Mouse (Mus musculus): Measurements from ENCODE around the gene Nol6.

Nol6 gene

GRCm38 (mm10) chr4:41124180-41124951 is at the start of gene Nol6:
Gene Nol6 (minus strand): TSS chr4:41124455.
- in situ Hi-C loops (cut with MboI, MseI) = loop anchor here (5.0 kb wide), 1 partner anchor 842 kb away; no protein-coding TSS in a partner anchor

- in situ Hi-C loops (cut with MboI, MseI) = no loop called here
Observed at GRCm38 (mm10) chr4:41170970-41171369, 46.7 kb upstream of the Nol6 start.

GRCm38 (mm10) chr4:41165693-41166475 is 41.6 kb upstream of the Nol6 start:
- in situ Hi-C loops (cut with MboI, MseI) = loop anchor here (5.0 kb wide), 1 partner anchor 34 kb away; no protein-coding TSS in a partner anchor

- in situ Hi-C loops (cut with MboI, MseI) = loop anchor here (5.0 kb wide), 1 partner anchor 33 kb away; no protein-coding TSS in a partner anchor
Observed at GRCm38 (mm10) chr4:41164974-41165373, 40.7 kb upstream of the Nol6 start.

- in situ Hi-C loops (cut with MboI, MseI) = no loop called here
Observed at GRCm38 (mm10) chr4:41161232-41161631, 37.0 kb upstream of the Nol6 start.

GRCm38 (mm10) chr4:41158251-41158650 is 34.0 kb upstream of the Nol6 start:
- in situ Hi-C loops (cut with MboI, MseI) = no loop called here

- in situ Hi-C loops (cut with MboI, MseI) = no loop called here
Observed at GRCm38 (mm10) chr4:41156961-41157360, 32.7 kb upstream of the Nol6 start.

- in situ Hi-C loops (cut with MboI, MseI) = no loop called here
Observed at GRCm38 (mm10) chr4:41153146-41153545, 28.9 kb upstream of the Nol6 start.

GRCm38 (mm10) chr4:41151186-41151585 is 26.9 kb upstream of the Nol6 start:
- in situ Hi-C loops (cut with MboI, MseI) = no loop called here

- in situ Hi-C loops (cut with MboI, MseI) = no loop called here
Observed at GRCm38 (mm10) chr4:41149891-41150290, 25.6 kb upstream of the Nol6 start.

- in situ Hi-C loops (cut with MboI, MseI) = no loop called here
Observed at GRCm38 (mm10) chr4:41142601-41143000, 18.3 kb upstream of the Nol6 start.

- in situ Hi-C loops (cut with MboI, MseI) = no loop called here
Observed at GRCm38 (mm10) chr4:41140174-41140875, 16.1 kb upstream of the Nol6 start.

GRCm38 (mm10) chr4:41136811-41137210 is 12.6 kb upstream of the Nol6 start:
- in situ Hi-C loops (cut with MboI, MseI) = no loop called here

- in situ Hi-C loops (cut with MboI, MseI) = no loop called here
Observed at GRCm38 (mm10) chr4:41136454-41136805, 12.2 kb upstream of the Nol6 start.

GRCm38 (mm10) chr4:41135711-41136453 is 11.6 kb upstream of the Nol6 start, which contains the start of gene Ube2r2:
Gene Ube2r2 (plus strand): TSS chr4:41135743.
- in situ Hi-C loops (cut with MboI, MseI) = no loop called here

- in situ Hi-C loops (cut with MboI, MseI) = loop anchor here (5.0 kb wide), 1 partner anchor 32 kb away; no protein-coding TSS in a partner anchor
Observed at GRCm38 (mm10) chr4:41134935-41135710, 10.9 kb upstream of the Nol6 start.

GRCm38 (mm10) chr4:41133529-41134291 is 9.5 kb upstream of the Nol6 start:
- in situ Hi-C loops (cut with MboI, MseI) = loop anchor here (5.0 kb wide), 1 partner anchor 34 kb away; no protein-coding TSS in a partner anchor

GRCm38 (mm10) chr4:41132471-41132870 is 8.2 kb upstream of the Nol6 start:
- in situ Hi-C loops (cut with MboI, MseI) = loop anchor here (5.0 kb wide), 1 partner anchor 35 kb away; no protein-coding TSS in a partner anchor

- in situ Hi-C loops (cut with MboI, MseI) = loop anchor here (5.0 kb wide), 1 partner anchor 37 kb away; no protein-coding TSS in a partner anchor
Observed at GRCm38 (mm10) chr4:41129836-41130235, 5.6 kb upstream of the Nol6 start.

Measured in T-helper 2 cell (primary cell).